Comparison of ENCODE assay signal across 8 mouse cellular contexts in the genomic region with DNA sequence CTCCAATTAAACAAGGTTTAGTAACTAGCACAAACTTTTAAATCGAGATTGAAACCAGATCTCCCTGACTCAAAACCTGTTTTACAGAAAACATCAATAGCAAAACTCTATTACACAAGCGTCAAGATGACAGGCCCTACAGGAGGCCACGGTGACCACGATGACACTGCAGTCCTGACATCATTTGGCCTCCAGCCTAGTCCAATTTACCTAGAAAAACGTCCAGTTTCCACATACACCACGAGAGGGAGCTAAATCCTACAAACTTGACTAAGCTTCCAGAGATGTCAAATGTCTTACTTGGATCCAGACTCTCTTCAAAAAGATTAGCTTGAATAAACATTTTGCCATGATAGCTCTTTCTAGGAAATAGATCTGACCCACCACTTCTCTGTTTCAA. TPM values are rescaled to one million over a fixed set of nuclear protein-coding genes. Genes with fewer than 3 reads are reported as not detected.
A peak's percentile ranks its signal among the peaks of the same experiment; 100 is the strongest.
DNase-seq lines count a peak whose midpoint lies in the region; ATAC-seq and TF ChIP-seq lines count a peak whose summit lies in the region.

No protein-coding gene starts in this region.

- TF ChIP-seq CTCF in stomach, postnatal 0 days (IDR thresholded peaks at IDR 0.05; ENCODE audit: low read depth), result peak; percentile 83

- no peak for ATAC-seq in intestine, embryonic 14.5 days (replicated peaks; ENCODE audit: low FRiP score, low TSS enrichment, low read depth)
- no peak for ATAC-seq in intestine, embryonic 16.5 days
- peak; percentile 41; the same call in 1 of the 2 replicates for ATAC-seq in stomach, postnatal 0 days (ENCODE audit: low FRiP score, low TSS enrichment)

- H3K27me3 ChIP-seq in intestine, embryonic 14.5 days (replicated peaks; ENCODE audit: control insufficient read depth, insufficient read depth, low read length), result no peaks in the 10 kb centered on the region
- H3K27me3 ChIP-seq in intestine, embryonic 16.5 days (replicated peaks; ENCODE audit: control insufficient read depth, insufficient read depth, low read length), result no peaks in the 10 kb centered on the region
- H3K27me3 ChIP-seq in stomach, postnatal 0 days (ENCODE audit: control insufficient read depth, insufficient read depth, low read length), result no peaks in the 10 kb centered on the region

- WGBS in intestine, embryonic 14.5 days, result 22% methylated on average over 6 of the region's 6 CpGs
- 19% methylated on average over 6 of the region's 6 CpGs for WGBS in intestine, embryonic 16.5 days
- WGBS in stomach, postnatal 0 days, result 15% methylated on average over 6 of the region's 6 CpGs

- TF ChIP-seq EP300 in stomach, postnatal 0 days (optimal IDR thresholded peaks at IDR 0.05), result no peak

- no peaks in the 10 kb centered on the region for H3K9me3 ChIP-seq in intestine, embryonic 14.5 days (ENCODE audit: control insufficient read depth, low read length)
- H3K9me3 ChIP-seq in intestine, embryonic 16.5 days (ENCODE audit: control insufficient read depth, low read length), result no peaks in the 10 kb centered on the region
- H3K9me3 ChIP-seq in stomach, postnatal 0 days (ENCODE audit: control insufficient read depth, low read length), result no peaks in the 10 kb centered on the region

- H3K4me2 ChIP-seq in intestine, embryonic 14.5 days (ENCODE audit: low read length), result no peak overlapping the region
- no peak overlapping the region for H3K4me2 ChIP-seq in intestine, embryonic 16.5 days (ENCODE audit: low read depth, low read length)
- no peak overlapping the region for H3K4me2 ChIP-seq in stomach, postnatal 0 days (replicated peaks; ENCODE audit: low read depth)

- no peaks in the 10 kb centered on the region for H3K4me1 ChIP-seq in intestine, embryonic 14.5 days (replicated peaks; ENCODE audit: control insufficient read depth, insufficient read depth, low read length)
- H3K4me1 ChIP-seq in intestine, embryonic 16.5 days (ENCODE audit: control insufficient read depth, insufficient read depth, low read length), result peaks cover 7% of the 10 kb centered on the region
- H3K4me1 ChIP-seq in stomach, postnatal 0 days (replicated peaks; ENCODE audit: control insufficient read depth, insufficient read depth), result no peaks in the 10 kb centered on the region

- peaks cover 65% of the 10 kb centered on the region for H3K36me3 ChIP-seq in intestine, embryonic 14.5 days (ENCODE audit: control insufficient read depth, insufficient read depth, low read length)
- peaks cover 12% of the 10 kb centered on the region for H3K36me3 ChIP-seq in intestine, embryonic 16.5 days (ENCODE audit: control insufficient read depth, insufficient read depth, low read length)
- peaks cover 19% of the 10 kb centered on the region; the same call in 1 of the 2 replicates for H3K36me3 ChIP-seq in stomach, postnatal 0 days (ENCODE audit: control insufficient read depth, insufficient read depth, low read length)

- H3K4me3 ChIP-seq in intestine, embryonic 14.5 days (ENCODE audit: low read depth, low read length), result no peak overlapping the region
- H3K4me3 ChIP-seq in intestine, embryonic 16.5 days (ENCODE audit: low read length), result no peak overlapping the region
- H3K4me3 ChIP-seq in stomach, postnatal 0 days (ENCODE audit: low read depth, low read length), result no peak overlapping the region

- DNase-seq in intestine, embryonic 14.5 days (ENCODE audit: low spot score), result peak; percentile 62
- peak; percentile 83 for DNase-seq in CD4-positive helper T cell, adult 2 months (ENCODE audit: low read depth, low spot score)
- DNase-seq in adrenal gland, adult 8-10 months, result peak; percentile 55
- DNase-seq in embryo, embryonic 11 days, result peak; percentile 80
- peak; percentile 87 for DNase-seq in induced T-regulatory cell, adult 2 months (ENCODE audit: low read depth)
- DNase-seq in lung, postnatal 36 days, result peak; percentile 83
- peak; percentile 56 for DNase-seq in stomach, postnatal 0 days (ENCODE audit: low spot score)

- H3K9ac ChIP-seq in intestine, embryonic 14.5 days (ENCODE audit: low read length), result no peak overlapping the region
- no peak overlapping the region for H3K9ac ChIP-seq in intestine, embryonic 16.5 days (ENCODE audit: low read depth, low read length)
- no peak overlapping the region for H3K9ac ChIP-seq in stomach, postnatal 0 days (ENCODE audit: low read length)

- H3K27ac ChIP-seq in intestine, embryonic 14.5 days (ENCODE audit: low read depth), result no peak overlapping the region
- H3K27ac ChIP-seq in intestine, embryonic 16.5 days (ENCODE audit: low read length), result no peak overlapping the region
- no peak overlapping the region for H3K27ac ChIP-seq in stomach, postnatal 0 days (replicated peaks)

RNA-seq across cellular contexts. Expression of a gene that starts 19.5 kb away (rescaled TPM):
- 94.5 and 102 TPM in 2 replicates for polyA plus RNA-seq in intestine, embryonic 14.5 days (2014; fragmentation: Nextera tagmentation; extraction: Ambion mirVana)
- polyA plus RNA-seq in intestine, embryonic 16.5 days (2015; fragmentation: Nextera tagmentation; extraction: Ambion mirVana), result 67.2 and 67.3 TPM in 2 replicates
- 100 to 1,000 TPM; 195 to 246 (median 224) TPM for total RNA-seq in adrenal gland, adult 8-10 months (2022)
- polyA plus RNA-seq in stomach, postnatal 0 days (2015; fragmentation: Nextera tagmentation; extraction: Ambion mirVana), result 56.9 and 57.1 TPM in 2 replicates

RNA-seq across cellular contexts. Expression of a gene that starts 38.9 kb away (rescaled TPM):
- 21.5 and 21.8 TPM in 2 replicates for polyA plus RNA-seq in intestine, embryonic 14.5 days (2014; fragmentation: Nextera tagmentation; extraction: Ambion mirVana)
- 14.0 and 14.5 TPM in 2 replicates for polyA plus RNA-seq in intestine, embryonic 16.5 days (2015; fragmentation: Nextera tagmentation; extraction: Ambion mirVana)
- 10 to 100 TPM; 19.3 to 41.6 (median 26.6) TPM for total RNA-seq in adrenal gland, adult 8-10 months (2022)
- 9.9 and 10.8 TPM in 2 replicates for polyA plus RNA-seq in stomach, postnatal 0 days (2015; fragmentation: Nextera tagmentation; extraction: Ambion mirVana)

RNA-seq across cellular contexts. Expression of a gene that starts 52.8 kb away (rescaled TPM):
- 44.7 and 48.7 TPM in 2 replicates for polyA plus RNA-seq in intestine, embryonic 14.5 days (2014; fragmentation: Nextera tagmentation; extraction: Ambion mirVana)
- polyA plus RNA-seq in intestine, embryonic 16.5 days (2015; fragmentation: Nextera tagmentation; extraction: Ambion mirVana), result 41.8 and 42.5 TPM in 2 replicates
- total RNA-seq in adrenal gland, adult 8-10 months (2022), result 10 to 100 TPM; 49.1 to 70.6 (median 60.9) TPM
- polyA plus RNA-seq in stomach, postnatal 0 days (2015; fragmentation: Nextera tagmentation; extraction: Ambion mirVana), result 27.6 and 28.5 TPM in 2 replicates

RNA-seq across cellular contexts. Expression of a gene that starts 53.5 kb away (rescaled TPM):
- polyA plus RNA-seq in intestine, embryonic 14.5 days (2014; fragmentation: Nextera tagmentation; extraction: Ambion mirVana), result 26.4 and 27.5 TPM in 2 replicates
- 22.6 and 23.6 TPM in 2 replicates for polyA plus RNA-seq in intestine, embryonic 16.5 days (2015; fragmentation: Nextera tagmentation; extraction: Ambion mirVana)
- 10 to 100 TPM; 50.2 to 55.9 (median 54.4) TPM for total RNA-seq in adrenal gland, adult 8-10 months (2022)
- polyA plus RNA-seq in stomach, postnatal 0 days (2015; fragmentation: Nextera tagmentation; extraction: Ambion mirVana), result 21.1 and 22.3 TPM in 2 replicates
